Mouse (Mus musculus): Measurements from ENCODE around the gene Anapc7. TPM values are rescaled to one million over a fixed set of nuclear protein-coding genes. Genes with fewer than 3 reads are reported as not detected.
A peak's percentile ranks its signal among the peaks of the same experiment; 100 is the strongest.
"Not testable (repeated sequence)": the region's sequence is repeated elsewhere in the genome, so short reads cannot be mapped to it uniquely, and the experiment has no call there.

Anapc7 gene
- polyA plus RNA-seq, 1 experiment from 2014 or later, result 40.1 TPM

- not testable (repeated sequence) for H3K4me2 ChIP-seq (ENCODE audit: low read depth, low read length); H3K9ac ChIP-seq (ENCODE audit: low read depth, low read length); H3K27me3 ChIP-seq (replicated peaks; ENCODE audit: control insufficient read depth, insufficient read depth, low read length); H3K4me3 ChIP-seq (ENCODE audit: low read length); H3K27ac ChIP-seq (ENCODE audit: low read length); H3K9me3 ChIP-seq (ENCODE audit: control insufficient read depth, low read length); H3K36me3 ChIP-seq (ENCODE audit: control insufficient read depth, insufficient read depth, low read length)
- ATAC-seq, result peak; percentile 32
- WGBS, result 52% methylated on average over 4 of the region's 4 CpGs
- peaks cover 15% of the 10 kb centered on the region for H3K4me1 ChIP-seq (ENCODE audit: control insufficient read depth, insufficient read depth, low read length)
Measured at GRCm38 (mm10) chr5:122420676-122421075, 817 bp upstream of the Anapc7 start.

GRCm38 (mm10) chr5:122422071-122422964 is 825 bp downstream of the Anapc7 start:
- Histone ChIP-seq H3K27me3 (replicated peaks; ENCODE audit: control insufficient read depth, insufficient read depth, low read length) (no peaks in the 10 kb centered on the region), H3K4me3 (ENCODE audit: low read length) (peak overlapping the region; percentile 97), H3K4me1 (ENCODE audit: control insufficient read depth, insufficient read depth, low read length) (peaks cover 15% of the 10 kb centered on the region), H3K27ac (ENCODE audit: low read length) (peak overlapping the region; percentile 87), H3K36me3 (ENCODE audit: control insufficient read depth, insufficient read depth, low read length) (no peaks in the 10 kb centered on the region), H3K9me3 (ENCODE audit: control insufficient read depth, low read length) (no peaks in the 10 kb centered on the region), H3K4me2 (ENCODE audit: low read depth, low read length) (peak overlapping the region; percentile 88), H3K9ac (ENCODE audit: low read depth, low read length) (peak overlapping the region; percentile 99)
- ATAC-seq, result peak; percentile 93
- WGBS, result under 1% methylated on average over 73 of the region's 73 CpGs

- Histone ChIP-seq H3K36me3 (ENCODE audit: control insufficient read depth, insufficient read depth, low read length) (0 out of 2 replicates have a peak, but pooled peaks cover 1% of the 10 kb centered on the region), H3K9me3 (ENCODE audit: control insufficient read depth, low read length) (no peaks in the 10 kb centered on the region), H3K4me1 (ENCODE audit: control insufficient read depth, insufficient read depth, low read length) (peaks cover 15% of the 10 kb centered on the region), H3K27me3 (replicated peaks; ENCODE audit: control insufficient read depth, insufficient read depth, low read length) (no peaks in the 10 kb centered on the region), H3K4me2 (ENCODE audit: low read depth, low read length) (peak overlapping the region; percentile 88), H3K4me3 (ENCODE audit: low read length) (peak overlapping the region; percentile 97), H3K27ac (ENCODE audit: low read length) (no peak overlapping the region), H3K9ac (ENCODE audit: low read depth, low read length) (peak overlapping the region; percentile 99)
- ATAC-seq, result no peak
- WGBS, result 22% methylated on average over 14 of the region's 15 CpGs
Measured at GRCm38 (mm10) chr5:122423083-122423482, 1.6 kb downstream of the Anapc7 start.

GRCm38 (mm10) chr5:122425550-122425949 is 4.1 kb downstream of the Anapc7 start:
- WGBS, result 64% methylated on average over 2 of the region's 2 CpGs
- Histone ChIP-seq H3K27ac (ENCODE audit: low read length) (no peak overlapping the region), H3K4me1 (ENCODE audit: control insufficient read depth, insufficient read depth, low read length) (peaks cover 15% of the 10 kb centered on the region), H3K4me2 (ENCODE audit: low read depth, low read length) (no peak overlapping the region), H3K9ac (ENCODE audit: low read depth, low read length) (no peak overlapping the region), H3K36me3 (ENCODE audit: control insufficient read depth, insufficient read depth, low read length) (peaks cover 19% of the 10 kb centered on the region), H3K4me3 (ENCODE audit: low read length) (no peak overlapping the region), H3K9me3 (ENCODE audit: control insufficient read depth, low read length) (no peaks in the 10 kb centered on the region), H3K27me3 (replicated peaks; ENCODE audit: control insufficient read depth, insufficient read depth, low read length) (no peaks in the 10 kb centered on the region)
- no peak for ATAC-seq

GRCm38 (mm10) chr5:122430036-122430775 is 8.7 kb downstream of the Anapc7 start:
- Histone ChIP-seq H3K9me3 (ENCODE audit: control insufficient read depth, low read length) (no peaks in the 10 kb centered on the region), H3K4me1 (ENCODE audit: control insufficient read depth, insufficient read depth, low read length) (no peaks in the 10 kb centered on the region), H3K27me3 (replicated peaks; ENCODE audit: control insufficient read depth, insufficient read depth, low read length) (no peaks in the 10 kb centered on the region), H3K4me3 (ENCODE audit: low read length) (no peak overlapping the region), H3K4me2 (ENCODE audit: low read depth, low read length) (no peak overlapping the region), H3K27ac (ENCODE audit: low read length) (no peak overlapping the region), H3K36me3 (ENCODE audit: control insufficient read depth, insufficient read depth, low read length) (peaks cover 34% of the 10 kb centered on the region), H3K9ac (ENCODE audit: low read depth, low read length) (no peak overlapping the region)
- 90% methylated on average over 4 of the region's 4 CpGs for WGBS
- no peak for ATAC-seq

GRCm38 (mm10) chr5:122431221-122431620 is 9.7 kb downstream of the Anapc7 start:
- ATAC-seq, result no peak
- whole genome bisulfite sequencing, result 89% methylated on average over 8 of the region's 8 CpGs
- peaks cover 41% of the 10 kb centered on the region for H3K36me3 ChIP-seq (ENCODE audit: control insufficient read depth, insufficient read depth, low read length)
- H3K27me3 ChIP-seq (replicated peaks; ENCODE audit: control insufficient read depth, insufficient read depth, low read length), result no peaks in the 10 kb centered on the region
- no peaks in the 10 kb centered on the region for H3K4me1 ChIP-seq (ENCODE audit: control insufficient read depth, insufficient read depth, low read length)
- no peak overlapping the region for H3K9ac ChIP-seq (ENCODE audit: low read depth, low read length)
- no peak overlapping the region for H3K4me3 ChIP-seq (ENCODE audit: low read length)
- H3K4me2 ChIP-seq (ENCODE audit: low read depth, low read length), result no peak overlapping the region
- no peaks in the 10 kb centered on the region for H3K9me3 ChIP-seq (ENCODE audit: control insufficient read depth, low read length)
- H3K27ac ChIP-seq (ENCODE audit: low read length), result no peak overlapping the region

GRCm38 (mm10) chr5:122434541-122434940 is 13.0 kb downstream of the Anapc7 start:
- H3K4me2 ChIP-seq (ENCODE audit: low read depth, low read length), result no peak overlapping the region
- no peak for ATAC-seq
- 82% methylated on average over 4 of the region's 4 CpGs for WGBS
- no peak overlapping the region for H3K4me3 ChIP-seq (ENCODE audit: low read length)
- no peak overlapping the region for H3K9ac ChIP-seq (ENCODE audit: low read depth, low read length)
- H3K9me3 ChIP-seq (ENCODE audit: control insufficient read depth, low read length), result no peaks in the 10 kb centered on the region
- no peaks in the 10 kb centered on the region for H3K27me3 ChIP-seq (replicated peaks; ENCODE audit: control insufficient read depth, insufficient read depth, low read length)
- H3K4me1 ChIP-seq (ENCODE audit: control insufficient read depth, insufficient read depth, low read length), result no peaks in the 10 kb centered on the region
- peaks cover 54% of the 10 kb centered on the region for H3K36me3 ChIP-seq (ENCODE audit: control insufficient read depth, insufficient read depth, low read length)
- no peak overlapping the region for H3K27ac ChIP-seq (ENCODE audit: low read length)

- Histone ChIP-seq H3K9me3 (ENCODE audit: control insufficient read depth, low read length) (no peaks in the 10 kb centered on the region), H3K27ac (ENCODE audit: low read length) (no peak overlapping the region), H3K4me2 (ENCODE audit: low read depth, low read length) (no peak overlapping the region), H3K4me3 (ENCODE audit: low read length) (no peak overlapping the region), H3K36me3 (ENCODE audit: control insufficient read depth, insufficient read depth, low read length) (peaks cover 53% of the 10 kb centered on the region), H3K4me1 (ENCODE audit: control insufficient read depth, insufficient read depth, low read length) (no peaks in the 10 kb centered on the region), H3K27me3 (replicated peaks; ENCODE audit: control insufficient read depth, insufficient read depth, low read length) (no peaks in the 10 kb centered on the region), H3K9ac (ENCODE audit: low read depth, low read length) (no peak overlapping the region)
- ATAC-seq, result no peak
- 74% methylated on average over 19 of the region's 19 CpGs for WGBS
Measured at GRCm38 (mm10) chr5:122439400-122440094, 18.1 kb downstream of the Anapc7 start.

GRCm38 (mm10) chr5:122440095-122440630 is 18.7 kb downstream of the Anapc7 start:
- Histone ChIP-seq H3K9me3 (ENCODE audit: control insufficient read depth, low read length) (no peaks in the 10 kb centered on the region), H3K4me3 (ENCODE audit: low read length) (no peak overlapping the region), H3K9ac (ENCODE audit: low read depth, low read length) (no peak overlapping the region), H3K4me1 (ENCODE audit: control insufficient read depth, insufficient read depth, low read length) (no peaks in the 10 kb centered on the region), H3K4me2 (ENCODE audit: low read depth, low read length) (no peak overlapping the region), H3K27ac (ENCODE audit: low read length) (no peak overlapping the region), H3K27me3 (replicated peaks; ENCODE audit: control insufficient read depth, insufficient read depth, low read length) (no peaks in the 10 kb centered on the region), H3K36me3 (ENCODE audit: control insufficient read depth, insufficient read depth, low read length) (peaks cover 50% of the 10 kb centered on the region)
- WGBS, result 93% methylated on average over 12 of the region's 12 CpGs
- ATAC-seq, result no peak

Measured in intestine, embryonic 16.5 days (tissue).